In genomic region chr11:102053847-102054246, GRCm38 (mm10) we compare ENCODE assay signal across 10 mouse cellular contexts. TPM values are rescaled to one million over a fixed set of nuclear protein-coding genes. Genes with fewer than 3 reads are reported as not detected.
DNase-seq lines count a peak whose midpoint lies in the region; ATAC-seq and TF ChIP-seq lines count a peak whose summit lies in the region.
"Had no signal": no experiment of that assay in that cellular context is flagged by ENCODE, and none has a peak within 500 bp of the region (broad histone marks: within the 10 kb centered on the region; RNA-seq: fewer than 3 reads in every experiment).

No protein-coding gene starts in this region.

- CTCF ChIA-PET in Patski (lab: Charles Lee), result interaction anchor here (1.1 to 2.9 kb wide), 5 partner anchors 9 to 87 kb away, joined by 3 to 26 read pairs (median 3); partner anchors contain the start of gene Cd300lg

- no peak overlapping the region for H3K4me3 ChIP-seq in heart, embryonic 10.5 days
- H3K4me3 ChIP-seq: lung, embryonic 15.5 days had no signal

- H3K4me1 ChIP-seq in heart, embryonic 10.5 days, result peaks cover 11% of the 10 kb centered on the region; the same call in 1 of the 2 replicates

- intact Hi-C loops in heart, postnatal 14 days (cut with DNase I), result loop anchor here (2.0 kb wide), 1 partner anchor 67 kb away; the partner anchor contains the start of gene Dusp3

- POLR2A ChIA-PET in Patski (lab: Charles Lee), result interaction anchor here (0.5 to 1.1 kb wide), 2 partner anchors 14 to 374 kb away, joined by 3 read pairs; no protein-coding TSS in a partner anchor

- peak; percentile 76 for TF ChIP-seq CTCF in Patski (IDR thresholded peaks at IDR 0.05)

- H3K27ac ChIP-seq in heart, embryonic 10.5 days, result no peak overlapping the region
- H3K27ac ChIP-seq: lung, embryonic 15.5 days had no signal

- peaks cover 8% of the 10 kb centered on the region for H3K36me3 ChIP-seq in heart, embryonic 10.5 days
- H3K36me3 ChIP-seq: lung, embryonic 15.5 days had no signal

- WGBS in heart, embryonic 10.5 days, result 26% methylated on average over 9 of the region's 9 CpGs

- peak; percentile 61 to 68 for DNase-seq in heart, postnatal 14 days
- no peak for DNase-seq in heart, embryonic 10.5 days (ENCODE audit: low spot score)
- DNase-seq in B cell, adult 2 months, result peak; percentile 66 to 67
- no peak for DNase-seq in Patski (ENCODE audit: low read depth, low spot score)
- peak; percentile 76 to 85 for DNase-seq in cerebellum, postnatal 25 days
- peak; percentile 48 for DNase-seq in kidney, postnatal 14 days
- DNase-seq in lung, postnatal 4 days, result peak; percentile 43 to 58
- no peak for DNase-seq in ovary, postnatal 10 days (ENCODE audit: low spot score)

- in situ Hi-C loops in Patski (cut with MboI; ENCODE audit: low pct_unique_long_range_greater_than_20kb), result no loop called here

- peaks cover 26% of the 10 kb centered on the region for H3K27me3 ChIP-seq in heart, embryonic 10.5 days (ENCODE audit: insufficient read depth, poor library complexity, severe bottlenecking)
- H3K27me3 ChIP-seq in Patski, result no peaks in the 10 kb centered on the region
- H3K27me3 ChIP-seq: lung, embryonic 15.5 days had no signal

- no peak for ATAC-seq in Patski

- H3K9me3 ChIP-seq in heart, embryonic 10.5 days, result no peaks in the 10 kb centered on the region
- H3K9me3 ChIP-seq: lung, embryonic 15.5 days had no signal

RNA-seq across cellular contexts. Expression of gene Cd300lg, which starts 12.5 kb away (rescaled TPM):
- 10 to 100 TPM; 61.8 to 69.1 TPM for total RNA-seq in heart, postnatal 14 days (2021)
- 0.83 and 0.94 TPM in 2 replicates for polyA plus RNA-seq in heart, embryonic 10.5 days (2016; fragmentation: Nextera tagmentation; extraction: Ambion mirVana)
- polyA plus RNA-seq in Patski (2021), result not detected

RNA-seq across cellular contexts. Expression of gene Mpp3, which starts 25.6 kb away (rescaled TPM):
- 1 to 10 TPM; 4.3 to 5.2 TPM for total RNA-seq in heart, postnatal 14 days (2021)
- polyA plus RNA-seq in heart, embryonic 10.5 days (2016; fragmentation: Nextera tagmentation; extraction: Ambion mirVana), result 3.4 and 5.1 TPM in 2 replicates
- polyA plus RNA-seq in Patski (2021), result 5.2 TPM

RNA-seq across cellular contexts. Expression of gene Mpp2, which starts 34.5 kb away (rescaled TPM):
- total RNA-seq in heart, postnatal 14 days (2021), result 1 to 10 TPM; 2.7 to 3.8 TPM
- 19.0 and 20.1 TPM in 2 replicates for polyA plus RNA-seq in heart, embryonic 10.5 days (2016; fragmentation: Nextera tagmentation; extraction: Ambion mirVana)
- polyA plus RNA-seq in Patski (2021), result 16.9 TPM

RNA-seq across cellular contexts. Expression of gene Ppy, which starts 47.3 kb away (rescaled TPM):
- total RNA-seq in heart, postnatal 14 days (2021), result not detected
- polyA plus RNA-seq in heart, embryonic 10.5 days (2016; fragmentation: Nextera tagmentation; extraction: Ambion mirVana), result not detected in 2 replicates
- polyA plus RNA-seq in Patski (2021), result not detected
- polyA plus RNA-seq: frontal cortex, adult 2 months; lung, embryonic 15.5 days had no signal

RNA-seq across cellular contexts. Expression of gene Pyy, which starts 53.8 kb away (rescaled TPM):
- not detected for total RNA-seq in heart, postnatal 14 days (2021)
- 3.0 TPM in 1 of 2 replicates, not detected in the other for polyA plus RNA-seq in heart, embryonic 10.5 days (2016; fragmentation: Nextera tagmentation; extraction: Ambion mirVana)
- not detected for polyA plus RNA-seq in Patski (2021)
- polyA plus RNA-seq: frontal cortex, adult 2 months; lung, embryonic 15.5 days had no signal

Comparison
In these comparisons a context has a peak if more than half of its experiments do, and no peak if none do; other contexts are left out.
1. DNase-seq: peak in heart, postnatal 14 days (2 of 2), B cell, adult 2 months (2 of 2), cerebellum, postnatal 25 days (2 of 2), kidney, postnatal 14 days (single experiment) and lung, postnatal 4 days (2 of 2); none in heart, embryonic 10.5 days (single experiment), Patski (single experiment) and ovary, postnatal 10 days (single experiment).